Mouse (Mus musculus): Measurements from ENCODE around the gene Scrn2. TPM values are rescaled to one million over a fixed set of nuclear protein-coding genes. Genes with fewer than 3 reads are reported as not detected.

Gene Scrn2
- polyA plus RNA-seq (2012; ENCODE audit: low replicate concordance): 15.1 and 19.3 TPM in 2 replicates

DNA sequence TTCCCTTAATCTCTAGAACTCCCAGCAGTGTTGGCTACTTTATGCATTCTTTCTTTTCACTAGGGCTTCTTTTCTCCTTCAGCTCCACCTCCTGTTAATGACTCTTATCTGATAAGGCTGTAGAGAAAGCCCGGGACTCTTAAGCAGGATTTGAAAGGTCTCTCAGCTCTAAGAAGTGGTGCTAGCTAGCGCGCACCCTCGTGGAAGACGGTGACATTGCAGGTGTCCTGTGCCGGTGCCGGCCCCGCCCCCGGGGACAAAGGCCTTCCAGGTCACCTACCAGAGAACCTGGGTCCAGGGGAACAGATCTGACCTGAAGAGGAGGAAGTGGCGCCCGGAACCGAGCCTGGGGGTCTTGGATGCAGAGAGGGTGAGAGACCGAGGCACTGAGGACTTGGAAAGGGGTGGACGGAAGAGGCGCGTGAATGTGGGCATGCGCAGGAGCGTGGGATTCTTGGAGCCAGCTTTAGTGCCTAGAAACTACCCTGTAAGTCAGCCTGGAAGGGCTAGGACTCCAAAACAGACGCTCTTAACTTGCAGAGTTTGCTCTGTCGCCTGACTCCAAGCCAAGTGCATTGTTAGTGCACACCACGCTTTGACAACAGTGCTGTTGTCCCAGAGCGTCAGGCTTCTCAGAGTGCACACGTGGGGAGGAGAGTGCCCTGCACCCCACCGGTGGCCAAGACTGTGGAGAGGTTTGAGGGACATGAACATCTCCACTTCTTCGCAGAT, at the start of gene Scrn2:
Gene Scrn2 (plus strand): TSS at position 253 of the 732 bp plus-strand sequence.

DNA sequence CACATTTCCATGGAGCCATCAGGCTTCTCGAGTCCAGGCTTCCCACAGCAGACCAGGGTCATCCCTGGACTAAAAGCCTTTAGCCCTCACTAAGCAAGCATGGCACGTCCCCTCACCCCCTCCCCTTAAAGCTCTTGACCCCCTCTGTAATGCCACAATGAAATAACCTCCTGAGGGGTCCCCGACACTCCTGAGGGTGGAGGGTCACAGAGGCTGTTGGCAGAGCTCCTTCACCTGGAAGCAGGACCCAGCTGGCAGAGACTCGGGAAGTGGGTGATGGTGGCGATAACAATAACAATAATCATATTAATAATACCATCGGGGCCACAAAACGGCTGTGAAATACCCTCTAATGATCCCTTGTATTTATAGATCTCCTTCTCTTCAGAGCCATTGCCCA, 46.9 kb upstream of the Scrn2 start, which contains the start of gene Sp2:
Gene Sp2 (minus strand): TSS at position 101 of the 400 bp plus-strand sequence.

DNA sequence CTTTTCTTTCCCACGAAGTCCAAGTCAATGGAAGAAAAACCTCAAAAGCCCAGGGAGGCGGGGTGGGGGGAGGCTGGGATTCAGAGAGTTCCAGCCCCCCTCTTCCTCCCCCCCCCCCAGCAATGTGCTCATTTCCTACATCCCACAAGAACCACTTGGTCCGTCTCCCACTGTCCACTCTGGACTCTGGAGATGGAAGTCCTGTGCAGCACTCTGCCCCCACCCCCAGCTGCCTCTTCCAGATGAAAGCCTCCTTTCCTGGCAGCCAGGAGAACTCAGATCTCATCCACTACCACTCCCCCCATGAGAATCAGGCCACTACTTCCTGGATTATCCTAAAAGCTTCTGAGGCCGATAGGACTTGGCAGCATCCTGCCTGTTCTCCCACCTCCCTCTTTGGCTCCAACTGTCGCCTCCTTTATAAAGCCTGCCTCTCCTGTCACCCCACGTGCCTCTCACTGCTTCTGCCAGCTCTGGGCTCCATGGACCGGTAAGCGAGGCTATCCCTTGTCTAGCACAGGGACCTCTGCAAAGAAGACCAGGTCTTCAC, 16.5 kb upstream of the Scrn2 start, which contains the start of gene Sp6:
Gene Sp6 (plus strand): TSS at position 274 of the 550 bp plus-strand sequence.

DNA sequence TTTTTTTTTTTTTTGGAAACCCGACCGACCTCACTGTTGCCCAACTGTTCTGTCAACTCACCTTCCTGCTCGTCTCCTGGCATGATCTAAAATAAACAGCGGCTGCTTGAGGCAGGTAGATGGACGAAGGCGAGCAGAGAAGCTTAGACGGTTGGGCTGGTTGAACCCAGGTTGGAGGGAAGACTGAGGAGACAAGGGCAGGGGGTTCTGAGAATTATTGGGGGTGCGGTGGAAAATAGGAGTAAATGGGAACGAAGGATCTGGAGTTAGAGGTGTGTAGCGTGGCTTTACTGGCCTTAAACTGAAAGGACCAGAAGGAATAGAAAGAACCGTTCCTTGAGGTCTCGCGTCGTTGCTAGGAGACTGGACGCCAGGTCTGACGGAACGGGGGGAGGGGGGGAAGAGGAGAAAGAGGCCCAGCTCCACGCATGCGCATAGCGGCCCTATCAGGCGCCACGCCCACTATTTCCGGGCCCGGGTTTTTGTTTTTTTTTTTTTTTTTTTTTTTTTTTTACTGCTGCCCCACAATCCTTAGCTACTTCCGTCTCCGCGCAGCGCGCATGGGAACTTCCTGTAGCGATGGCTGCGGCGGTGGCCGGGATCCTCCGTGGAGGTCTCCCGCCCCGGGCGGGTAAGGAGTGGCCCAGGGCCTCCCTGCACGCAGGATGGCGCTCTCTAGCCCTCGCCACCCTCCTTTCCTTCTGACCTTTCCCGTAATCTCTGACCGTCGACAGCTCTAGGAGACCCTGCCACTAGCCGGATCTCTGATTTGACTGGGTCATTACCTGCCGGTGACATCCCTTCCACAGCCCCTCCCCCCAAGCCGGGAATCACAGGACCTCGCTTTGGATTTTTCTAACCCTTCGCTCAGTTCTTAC, 11.5 kb downstream of the Scrn2 start, which contains the start of the genes Lrrc46 and Mrpl10:
Gene Lrrc46 (minus strand): TSS at position 386 of the 878 bp plus-strand sequence.
Gene Mrpl10 (plus strand): TSS at position 539 of the 878 bp plus-strand sequence.

DNA sequence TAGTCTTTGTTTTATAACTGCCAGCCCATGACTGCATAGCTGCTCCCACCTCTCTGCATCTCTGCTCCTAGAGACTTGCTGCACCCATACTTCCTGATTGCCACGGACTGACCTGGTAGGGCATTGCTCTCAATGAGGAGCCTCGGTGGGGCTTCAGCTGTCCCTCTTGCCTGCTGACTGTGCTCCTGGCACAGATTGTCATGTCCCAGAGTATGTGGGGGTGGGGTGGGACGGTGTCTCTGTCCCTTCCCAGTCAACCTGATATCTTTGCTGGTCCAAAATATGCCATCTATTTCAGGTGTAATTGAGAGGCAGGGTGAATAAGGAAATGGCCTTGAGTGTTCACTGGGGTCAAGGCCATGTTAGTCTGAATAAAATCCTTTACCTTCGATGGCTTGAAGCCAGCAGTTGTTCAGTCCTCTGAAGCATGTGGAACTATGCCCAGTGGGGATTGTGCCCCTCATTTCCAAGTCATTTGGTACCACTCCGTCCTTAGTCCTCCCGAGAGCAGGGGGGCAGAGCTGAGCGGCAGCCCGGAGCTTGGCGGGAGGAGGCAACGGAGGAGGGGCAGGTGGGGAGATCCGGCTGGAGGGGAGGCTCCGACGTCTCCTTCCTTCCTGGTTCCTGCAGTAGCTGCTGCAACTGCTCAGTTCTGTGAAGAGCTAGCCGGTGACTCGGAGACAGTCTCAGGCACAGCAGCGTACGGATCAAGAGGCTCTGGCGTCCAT, 20.6 kb downstream of the Scrn2 start, which contains the start of gene Osbpl7:
Gene Osbpl7 (plus strand): TSS at position 413 of the 728 bp plus-strand sequence.

Other genes with a start within 250 kb of the Scrn2 start
- gene Cbx1, start 240.8 kb upstream of the Scrn2 start, polyA plus RNA-seq (2012; ENCODE audit: low replicate concordance): 40.4 and 54.9 TPM in 2 replicates
- gene Nfe2l1, start 200.0 kb upstream of the Scrn2 start, polyA plus RNA-seq (2012; ENCODE audit: low replicate concordance): 34.4 and 107 TPM in 2 replicates
- gene Copz2, start 180.1 kb upstream of the Scrn2 start, polyA plus RNA-seq (2012; ENCODE audit: low replicate concordance): 2.1 and 3.9 TPM in 2 replicates
- 12.3 and 25.9 TPM in 2 replicates for gene Cdk5rap3, start 113.4 kb upstream of the Scrn2 start, polyA plus RNA-seq (2012; ENCODE audit: low replicate concordance)
- not detected in 2 replicates for gene Prr15l, start 101.8 kb upstream of the Scrn2 start, polyA plus RNA-seq (2012; ENCODE audit: low replicate concordance)
- 13.1 and 20.4 TPM in 2 replicates for gene Pnpo, start 86.0 kb upstream of the Scrn2 start, polyA plus RNA-seq (2012; ENCODE audit: low replicate concordance)
- gene Sp2, start 47.0 kb upstream of the Scrn2 start, polyA plus RNA-seq (2012; ENCODE audit: low replicate concordance): 90.0 and 123 TPM in 2 replicates
- 0.51 and 0.55 TPM in 2 replicates for gene Sp6, start 16.5 kb upstream of the Scrn2 start, polyA plus RNA-seq (2012; ENCODE audit: low replicate concordance)
- gene Lrrc46, start 11.5 kb downstream of the Scrn2 start, polyA plus RNA-seq (2012; ENCODE audit: low replicate concordance): 0.13 TPM in 1 of 2 replicates, not detected in the other
- 29.9 and 38.4 TPM in 2 replicates for gene Mrpl10, start 11.6 kb downstream of the Scrn2 start, polyA plus RNA-seq (2012; ENCODE audit: low replicate concordance)
- gene Osbpl7, start 20.7 kb downstream of the Scrn2 start, polyA plus RNA-seq (2012; ENCODE audit: low replicate concordance): 8.0 and 21.9 TPM in 2 replicates
- gene Tbx21, start 85.4 kb downstream of the Scrn2 start, polyA plus RNA-seq (2012; ENCODE audit: low replicate concordance): 4.4 and 13.3 TPM in 2 replicates
- gene Tbkbp1, start 121.6 kb downstream of the Scrn2 start, polyA plus RNA-seq (2012; ENCODE audit: low replicate concordance): 13.8 and 20.3 TPM in 2 replicates
- gene Kpnb1, start 157.9 kb downstream of the Scrn2 start, polyA plus RNA-seq (2012; ENCODE audit: low replicate concordance): 34.2 and 43.7 TPM in 2 replicates